In the genomic region with DNA sequence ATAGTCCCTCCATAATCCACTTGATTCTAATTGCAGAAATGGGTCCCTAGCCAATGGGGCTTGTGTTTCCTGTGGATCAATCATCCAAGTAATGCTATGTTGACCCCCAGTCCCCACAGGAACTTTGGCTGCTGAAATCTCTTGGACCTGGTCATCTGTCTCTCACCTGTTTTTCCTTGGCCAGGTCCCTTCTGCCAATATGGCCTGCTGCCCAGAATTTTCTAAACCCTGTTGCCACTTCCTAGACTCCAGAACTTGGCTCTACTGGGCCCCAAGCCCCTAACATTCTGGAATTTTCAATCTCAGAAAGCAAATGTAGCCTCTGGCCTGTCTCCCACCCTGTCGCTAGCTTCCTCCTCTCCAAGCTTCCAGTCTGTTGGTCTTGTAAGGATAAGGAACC, we compare ENCODE assay signal across 16 mouse cellular contexts.
"Had no signal": no experiment of that assay in that cellular context is flagged by ENCODE, and none has a peak within 500 bp of the region (broad histone marks: within the 10 kb centered on the region; RNA-seq: fewer than 3 reads in every experiment).

No protein-coding gene starts in this region.

- DNase-seq: lung, adult 2 months; lung, postnatal 14 days; lung, postnatal 36 days; midbrain, embryonic 14.5 days; right cerebral cortex, postnatal 14 days; thymus, adult 2 months; thymus, postnatal 25 days; thymus, postnatal 4 days had no signal

- H3K4me1 ChIP-seq: megakaryocyte, embryonic 14.5 days; midbrain, embryonic 12.5 days; neural tube, embryonic 12.5 days; stomach, embryonic 15.5 days had no signal

- H3K27ac ChIP-seq: lung, embryonic 15.5 days; macrophage; midbrain, embryonic 12.5 days; neural tube, embryonic 12.5 days; stomach, embryonic 15.5 days; stomach, postnatal 0 days had no signal

- H3K9ac ChIP-seq: lung, embryonic 15.5 days; midbrain, embryonic 12.5 days; neural tube, embryonic 12.5 days; stomach, embryonic 15.5 days had no signal

- H3K4me3 ChIP-seq: lung, embryonic 15.5 days; megakaryocyte, embryonic 14.5 days; midbrain, embryonic 12.5 days; neural tube, embryonic 12.5 days; stomach, embryonic 15.5 days had no signal

- H3K9me3 ChIP-seq: lung, embryonic 15.5 days; neural tube, embryonic 12.5 days; stomach, embryonic 15.5 days had no signal

- H3K36me3 ChIP-seq: lung, embryonic 15.5 days; midbrain, embryonic 12.5 days; neural tube, embryonic 12.5 days; stomach, embryonic 15.5 days had no signal

- H3K4me2 ChIP-seq: lung, embryonic 15.5 days; midbrain, embryonic 12.5 days; neural tube, embryonic 12.5 days; stomach, embryonic 15.5 days had no signal

- ATAC-seq: lung, postnatal 0 days had no signal

- H3K27me3 ChIP-seq: lung, embryonic 15.5 days; megakaryocyte, embryonic 14.5 days; midbrain, embryonic 12.5 days; neural tube, embryonic 12.5 days; stomach, embryonic 15.5 days had no signal
